In genomic region chr4:150616029-150616420, GRCm38 (mm10) we compare ENCODE assay signal across 10 mouse cellular contexts. TPM values are rescaled to one million over a fixed set of nuclear protein-coding genes. Genes with fewer than 3 reads are reported as not detected.
A peak's percentile ranks its signal among the peaks of the same experiment; 100 is the strongest.
DNase-seq lines count a peak whose midpoint lies in the region; ATAC-seq lines count a peak whose summit lies in the region.
"Had no signal": no experiment of that assay in that cellular context is flagged by ENCODE, and none has a peak within 500 bp of the region (broad histone marks: within the 10 kb centered on the region; RNA-seq: fewer than 3 reads in every experiment).

No protein-coding gene starts in this region.

- H3K36me3 ChIP-seq in hindbrain, embryonic 15.5 days = peaks cover 68% of the 10 kb centered on the region
- H3K36me3 ChIP-seq in hindbrain, embryonic 11.5 days (ENCODE audit: control insufficient read depth, insufficient read depth, low read length) = peaks cover 35% of the 10 kb centered on the region
- peaks cover 47% of the 10 kb centered on the region for H3K36me3 ChIP-seq in forebrain, embryonic 16.5 days (ENCODE audit: control insufficient read depth, insufficient read depth)

- no peak overlapping the region for H3K4me2 ChIP-seq in hindbrain, embryonic 15.5 days
- no peak overlapping the region for H3K4me2 ChIP-seq in hindbrain, embryonic 11.5 days (replicated peaks; ENCODE audit: low read depth, low read length)
- no peak overlapping the region for H3K4me2 ChIP-seq in forebrain, embryonic 16.5 days (ENCODE audit: low read length)
- H3K4me2 ChIP-seq: liver, embryonic 13.5 days had no signal

- no peak for ATAC-seq in hindbrain, embryonic 15.5 days (ENCODE audit: low FRiP score, low read depth)
- ATAC-seq in hindbrain, embryonic 11.5 days (ENCODE audit: low FRiP score) = no peak
- ATAC-seq in inflammation-experienced regulatory T-cells, adult 6 months = no peak
- ATAC-seq in forebrain, embryonic 16.5 days = no peak

- H3K4me1 ChIP-seq in hindbrain, embryonic 15.5 days (replicated peaks) = 0 out of 2 replicates have a peak, but pooled peaks cover 3% of the 10 kb centered on the region
- no peaks in the 10 kb centered on the region for H3K4me1 ChIP-seq in hindbrain, embryonic 11.5 days (replicated peaks; ENCODE audit: control insufficient read depth, insufficient read depth, low read length)
- H3K4me1 ChIP-seq in forebrain, embryonic 16.5 days (replicated peaks; ENCODE audit: control insufficient read depth, insufficient read depth, low read length) = no peaks in the 10 kb centered on the region
- H3K4me1 ChIP-seq: liver, embryonic 13.5 days had no signal

- H3K9me3 ChIP-seq in hindbrain, embryonic 15.5 days = no peaks in the 10 kb centered on the region
- H3K9me3 ChIP-seq in hindbrain, embryonic 11.5 days (ENCODE audit: control insufficient read depth, low read length) = no peaks in the 10 kb centered on the region
- H3K9me3 ChIP-seq in forebrain, embryonic 16.5 days (ENCODE audit: control insufficient read depth, low read length) = no peaks in the 10 kb centered on the region
- H3K9me3 ChIP-seq: forebrain, embryonic 10.5 days; liver, embryonic 13.5 days had no signal

- H3K4me3 ChIP-seq in hindbrain, embryonic 15.5 days = no peak overlapping the region
- no peak overlapping the region for H3K4me3 ChIP-seq in hindbrain, embryonic 11.5 days (ENCODE audit: low read depth, low read length)
- H3K4me3 ChIP-seq in forebrain, embryonic 16.5 days (replicated peaks; ENCODE audit: low read length) = no peak overlapping the region
- H3K4me3 ChIP-seq: forebrain, embryonic 10.5 days; liver, embryonic 13.5 days had no signal

- DNase-seq in hindbrain, embryonic 11.5 days (ENCODE audit: low spot score) = no peak
- DNase-seq in brain, adult 2 months (ENCODE audit: low read depth, low spot score) = peak; percentile 55
- peak; percentile 51 for DNase-seq in gastrocnemius, postnatal 10 days
- DNase-seq in large intestine, adult 2 months (ENCODE audit: low read depth, low spot score) = peak; percentile 80
- DNase-seq: adrenal gland, adult 8-10 months; liver, embryonic 13.5 days had no signal

- H3K9ac ChIP-seq in hindbrain, embryonic 15.5 days = no peak overlapping the region
- H3K9ac ChIP-seq in hindbrain, embryonic 11.5 days (ENCODE audit: low read depth, low read length) = no peak overlapping the region
- no peak overlapping the region for H3K9ac ChIP-seq in forebrain, embryonic 16.5 days (replicated peaks; ENCODE audit: low read depth, low read length)
- H3K9ac ChIP-seq: liver, embryonic 13.5 days had no signal

- H3K27ac ChIP-seq in hindbrain, embryonic 15.5 days (replicated peaks) = peak overlapping the region; percentile 17; the same call in 1 of the 2 replicates
- no peak overlapping the region for H3K27ac ChIP-seq in hindbrain, embryonic 11.5 days (ENCODE audit: low read depth, low read length)
- H3K27ac ChIP-seq in forebrain, embryonic 16.5 days (ENCODE audit: low read length) = no peak overlapping the region
- H3K27ac ChIP-seq: forebrain, embryonic 10.5 days; liver, embryonic 13.5 days had no signal

- 75% methylated on average over 13 of the region's 13 CpGs for WGBS in hindbrain, embryonic 15.5 days
- 96% methylated on average over 13 of the region's 13 CpGs for WGBS in hindbrain, embryonic 11.5 days
- WGBS in large intestine, adult 2 months = 33% methylated on average over 13 of the region's 13 CpGs
- WGBS in forebrain, embryonic 16.5 days = 79% methylated on average over 13 of the region's 13 CpGs

- no peaks in the 10 kb centered on the region for H3K27me3 ChIP-seq in hindbrain, embryonic 15.5 days
- H3K27me3 ChIP-seq in hindbrain, embryonic 11.5 days (ENCODE audit: control insufficient read depth, insufficient read depth, low read length) = no peaks in the 10 kb centered on the region
- H3K27me3 ChIP-seq in forebrain, embryonic 16.5 days (replicated peaks; ENCODE audit: control insufficient read depth, insufficient read depth, low read length) = no peaks in the 10 kb centered on the region
- H3K27me3 ChIP-seq: liver, embryonic 13.5 days had no signal

RNA-seq across cellular contexts. Expression of gene Slc45a1, which starts 35.9 kb away (rescaled TPM):
- 37.6 and 43.4 TPM in 2 replicates for polyA plus RNA-seq in hindbrain, embryonic 15.5 days (2015; fragmentation: Nextera tagmentation; extraction: Ambion mirVana)
- polyA plus RNA-seq in hindbrain, embryonic 11.5 days (2014; fragmentation: Nextera tagmentation; extraction: Ambion mirVana) = 5.6 and 7.8 TPM in 2 replicates
- total RNA-seq in gastrocnemius, postnatal 10 days (2021) = not detected
- 0.38 and 0.41 TPM in 2 replicates for polyA plus RNA-seq in large intestine, adult 2 months (2012; rRNA removed)
- polyA plus RNA-seq in inflammation-experienced regulatory T-cells, adult 6 months (2017; shearing (Covaris generic)) = under 1 TPM in 1 of 3 experiments, not detected in 2; 0.15 TPM
- polyA plus RNA-seq in forebrain, embryonic 16.5 days (2015; fragmentation: Nextera tagmentation; extraction: Ambion mirVana) = 19.3 and 25.8 TPM in 2 replicates
- polyA plus RNA-seq: liver, embryonic 13.5 days had no signal
